Mouse (Mus musculus) kidney, adult 9 months (tissue): ENCODE measurements around the gene Olfr569.
A peak's percentile ranks its signal among the peaks of the same experiment; 100 is the strongest.

Experiments used
- DNase-seq: peaks from one replicate; pipeline ENCODE4 v3.0.0; 2022

Olfr569 gene

DNA sequence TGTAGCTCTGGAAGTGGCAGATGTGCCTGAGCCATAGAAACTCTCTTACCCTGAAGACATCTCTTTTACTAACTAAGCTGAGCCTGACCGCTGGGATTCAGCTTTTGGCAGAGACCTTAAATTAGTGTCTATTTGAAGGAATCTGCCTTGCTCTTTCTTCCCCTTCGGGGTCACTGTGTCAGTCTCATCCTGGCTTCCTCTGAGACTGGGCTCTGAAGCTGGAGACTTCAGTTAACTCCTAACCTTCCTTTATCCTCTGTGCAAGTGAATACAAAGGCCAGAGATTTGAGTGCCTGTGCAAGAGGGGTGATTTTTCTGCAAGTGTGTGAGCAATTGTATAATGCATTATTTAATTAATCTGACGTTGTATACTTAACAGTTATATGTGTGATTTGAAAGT, at the start of gene Olfr569:
TSS of gene Olfr569 (minus strand) at position 101 of the 400 bp plus-strand sequence.
- DNase-seq: no peak

DNA sequence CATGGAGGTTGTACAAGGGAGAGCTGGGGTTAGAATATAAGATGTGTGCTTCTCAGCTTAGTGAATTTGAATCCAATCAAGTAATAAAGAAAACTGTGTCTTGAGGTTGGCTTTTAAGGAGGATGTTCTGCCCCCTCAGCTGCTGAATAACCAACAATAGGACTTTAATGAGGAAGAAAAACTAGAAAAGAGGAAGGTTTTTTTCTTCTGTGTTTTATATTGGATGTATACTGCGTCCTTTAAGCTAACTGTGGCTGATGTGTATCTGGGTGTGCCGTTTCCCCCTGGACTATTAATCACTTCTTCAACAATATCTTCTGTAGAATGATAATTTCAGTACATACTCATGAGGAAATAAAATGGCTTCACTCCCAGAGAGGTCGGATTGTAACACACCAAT, 36.4 kb upstream of the Olfr569 start:
- DNase-seq: no peak

DNA sequence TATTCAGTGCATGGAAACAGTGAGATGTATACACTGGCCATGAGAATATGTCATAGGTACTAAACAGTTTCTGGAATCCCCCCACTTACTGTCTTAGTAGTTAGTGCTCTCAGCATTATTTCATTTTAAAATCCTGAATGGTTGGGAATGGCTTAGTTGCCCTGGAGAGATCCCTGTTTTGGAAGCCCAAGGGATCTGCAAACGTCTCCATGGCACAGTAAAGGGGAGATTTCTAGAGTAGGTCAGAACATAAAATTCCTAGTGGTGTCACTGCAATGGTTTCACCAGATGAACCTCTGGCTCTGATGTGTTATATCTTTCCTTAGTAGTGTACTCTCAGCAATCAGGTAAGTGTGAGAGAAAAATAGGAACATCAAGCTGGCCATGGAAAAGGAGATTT, 33.4 kb upstream of the Olfr569 start, which contains the start of gene Olfr572:
TSS of gene Olfr572 (plus strand) at position 301 of the 400 bp plus-strand sequence.
- DNase-seq: no peak

DNA sequence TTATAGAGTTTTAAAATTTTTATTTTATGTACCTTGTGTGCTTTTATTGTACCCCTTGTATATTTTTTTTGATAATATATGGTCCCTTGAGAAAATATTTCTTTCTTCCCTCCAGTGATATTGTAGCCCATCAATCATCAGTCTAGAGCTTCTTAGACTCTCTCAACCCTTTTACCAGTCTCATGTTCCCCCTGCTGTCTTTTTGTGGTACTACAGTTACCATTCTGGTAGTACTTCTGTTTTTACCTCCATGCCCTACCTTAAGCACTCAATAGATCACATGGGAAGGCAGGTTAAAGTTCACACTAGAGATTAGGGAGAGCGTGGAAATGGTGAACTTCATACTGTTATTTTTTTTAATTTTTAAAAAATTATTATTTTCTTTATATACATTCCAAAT, 28.9 kb upstream of the Olfr569 start:
- peak; percentile 47 for DNase-seq

DNA sequence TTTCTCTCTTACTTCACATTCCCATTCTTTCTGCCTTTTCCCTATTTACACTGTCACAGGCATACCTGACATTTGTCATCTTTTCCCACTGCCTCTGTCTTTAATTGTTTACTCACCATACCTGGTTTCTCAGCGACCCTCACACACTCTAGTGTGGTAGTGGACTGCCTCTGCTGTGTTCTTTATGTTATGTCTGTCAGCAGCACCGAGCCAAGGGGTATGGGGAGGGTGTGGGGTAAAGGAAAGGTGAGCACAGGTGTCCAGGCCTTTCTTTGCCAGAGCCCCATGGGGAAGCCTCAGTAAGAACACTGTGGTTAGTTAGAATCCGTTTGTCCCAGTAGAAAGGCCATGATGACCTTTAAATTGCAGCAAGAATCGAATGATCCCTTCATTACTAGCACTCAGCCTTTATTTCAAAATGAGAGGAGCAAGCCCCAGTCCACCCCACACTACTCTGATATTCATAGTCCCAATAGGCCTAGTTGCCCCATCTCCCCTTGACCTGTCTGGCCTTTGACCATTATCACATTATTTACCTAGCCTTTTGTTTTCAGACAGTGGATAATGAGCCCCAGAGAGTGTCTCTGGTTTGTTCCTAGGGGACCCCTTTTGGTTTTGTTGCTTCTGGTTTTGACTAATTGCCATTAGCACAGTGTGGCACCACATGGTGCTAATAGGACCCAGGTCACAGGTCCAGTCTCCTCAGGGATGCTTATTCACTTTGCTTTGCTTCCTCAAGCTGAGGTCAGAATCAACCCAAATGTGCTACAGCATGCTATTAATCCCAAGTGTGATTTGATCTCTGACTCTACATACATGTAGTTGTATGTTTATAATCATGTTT, 26.6 kb upstream of the Olfr569 start, which contains the start of gene Olfr571:
TSS of gene Olfr571 (minus strand) at position 505 of the 844 bp plus-strand sequence.
- no peak for DNase-seq

DNA sequence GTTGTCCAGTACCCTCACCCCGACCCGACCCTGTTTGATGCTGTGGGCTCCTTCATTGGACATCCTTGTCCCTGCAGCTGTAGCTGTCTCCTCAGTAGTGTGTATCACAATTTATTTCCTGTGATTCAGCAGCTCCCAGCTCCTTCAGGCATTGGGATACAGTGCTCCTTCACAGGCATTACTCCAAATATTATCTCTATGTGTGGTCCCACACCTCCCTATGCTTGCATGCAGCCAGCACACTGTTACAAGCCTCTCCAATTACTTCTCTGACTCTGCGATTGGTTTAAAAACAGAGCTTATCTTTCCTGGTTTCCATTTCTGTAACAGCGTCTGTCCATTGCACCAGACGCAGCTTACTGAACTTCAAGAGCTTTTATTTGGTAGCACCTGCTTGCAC, 25.7 kb upstream of the Olfr569 start:
- DNase-seq: no peak

DNA sequence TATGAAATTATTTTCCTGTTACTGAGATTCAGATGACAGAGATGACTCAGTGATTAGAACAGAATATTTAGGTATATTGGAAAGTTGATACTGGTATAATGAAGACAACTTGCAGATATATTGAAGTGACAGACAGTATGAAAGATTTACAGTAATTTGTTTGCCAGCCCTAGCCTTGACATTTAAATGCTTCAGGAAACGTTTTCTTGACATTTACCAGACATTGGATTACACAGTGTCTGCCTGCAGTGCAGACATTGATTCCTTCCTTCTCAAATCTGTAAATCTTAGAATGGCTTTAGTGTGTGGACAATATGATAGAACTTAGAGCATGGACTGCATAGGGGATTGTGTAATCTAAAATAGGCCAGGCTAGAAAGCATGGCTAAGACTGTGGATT, 24.6 kb upstream of the Olfr569 start:
- DNase-seq: no peak

DNA sequence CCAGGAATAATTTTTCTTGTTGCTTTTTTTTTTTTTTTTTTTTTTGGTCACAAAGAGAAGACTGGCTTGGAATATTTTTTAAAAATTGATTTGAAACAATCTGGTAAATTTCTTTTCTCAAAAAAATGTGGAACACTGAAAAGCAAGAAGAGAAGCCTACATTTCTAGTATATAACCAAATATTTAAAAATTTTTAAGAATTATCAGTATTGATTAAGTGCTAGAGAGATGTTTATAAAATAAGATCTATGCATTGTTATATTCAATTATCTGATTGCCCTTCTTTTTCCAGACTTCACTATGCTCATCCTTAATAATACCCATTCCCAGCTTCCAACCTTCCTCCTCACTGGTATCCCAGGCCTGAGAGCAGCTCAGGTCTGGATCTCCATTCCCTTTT, 13.9 kb downstream of the Olfr569 start, which contains the start of gene Olfr568:
TSS of gene Olfr568 (plus strand) at position 301 of the 400 bp plus-strand sequence.
- DNase-seq: no peak

DNA sequence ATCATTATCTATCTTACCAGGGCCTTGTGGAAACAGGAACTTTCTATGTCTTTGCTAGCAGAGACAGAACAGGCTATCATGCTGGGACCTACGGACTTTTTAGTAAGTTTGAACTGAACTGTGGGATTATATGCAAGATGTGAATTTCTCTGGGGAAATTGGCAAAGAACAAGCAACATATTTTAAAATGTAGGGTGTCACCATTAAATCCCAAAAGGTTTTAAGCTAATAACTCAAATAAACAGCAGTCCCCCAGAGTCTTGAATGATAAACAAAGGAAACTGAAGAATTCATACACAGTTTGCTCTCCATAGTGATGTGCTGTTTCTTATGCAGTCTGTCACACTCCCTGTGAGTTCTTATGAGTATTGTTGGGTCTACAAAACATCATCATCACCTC, 32.0 kb downstream of the Olfr569 start, which contains the start of gene Olfr566:
TSS of gene Olfr566 (minus strand) at position 101 of the 400 bp plus-strand sequence.
- no peak for DNase-seq

DNA sequence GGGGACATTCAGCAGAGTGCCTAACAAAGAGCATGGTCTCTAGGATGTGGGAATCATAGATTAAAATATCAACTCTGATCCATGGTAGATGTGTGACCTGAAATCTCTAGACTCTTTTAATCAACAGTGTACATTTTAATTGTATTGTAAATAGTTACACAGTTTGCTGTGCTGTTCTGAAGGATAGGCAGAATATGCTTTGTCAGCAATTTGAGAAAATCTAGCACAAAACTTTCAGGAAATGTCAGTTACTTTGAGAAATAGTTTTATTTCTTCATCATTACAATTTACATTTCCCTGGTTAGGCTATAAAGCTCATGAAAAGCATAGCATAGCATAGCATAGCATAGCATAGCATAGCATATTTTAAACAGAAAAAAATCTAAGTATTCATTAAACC, 34.9 kb downstream of the Olfr569 start:
- no peak for DNase-seq
